Mouse (Mus musculus) c-Kit-negative CD71-positive TER-119-positive erythroid progenitor cells, embryonic 14.5 days (primary cell): Measurements from ENCODE around the gene Dscam.

Experiments used
- DNase-seq: peaks from one replicate; pipeline ENCODE4 v3.0.0-alpha.2; 2013; ENCODE audit warnings: low read depth, low spot score

Gene Dscam

GRCm38 (mm10) chr16:96722135-96722534, 448.4 kb downstream of the Dscam start:
- DNase-seq: no peak

GRCm38 (mm10) chr16:96721241-96721640, 449.3 kb downstream of the Dscam start:
- DNase-seq: no peak

- no peak for DNase-seq
Measured at GRCm38 (mm10) chr16:96720666-96721065, 449.9 kb downstream of the Dscam start.

GRCm38 (mm10) chr16:96718221-96718620, 452.3 kb downstream of the Dscam start:
- no peak for DNase-seq

- no peak for DNase-seq
Measured at GRCm38 (mm10) chr16:96716633-96717032, 453.9 kb downstream of the Dscam start.

GRCm38 (mm10) chr16:96711935-96712334, 458.6 kb downstream of the Dscam start:
- DNase-seq: no peak

GRCm38 (mm10) chr16:96700551-96700950, 470.0 kb downstream of the Dscam start:
- no peak for DNase-seq

- no peak for DNase-seq
Measured at GRCm38 (mm10) chr16:96695882-96696281, 474.7 kb downstream of the Dscam start.

GRCm38 (mm10) chr16:96691576-96691975, 479.0 kb downstream of the Dscam start:
- DNase-seq: no peak

GRCm38 (mm10) chr16:96690052-96690451, 480.5 kb downstream of the Dscam start:
- DNase-seq: no peak

- no peak for DNase-seq
Measured at GRCm38 (mm10) chr16:96689419-96689818, 481.1 kb downstream of the Dscam start.

GRCm38 (mm10) chr16:96685065-96685464, 485.5 kb downstream of the Dscam start:
- DNase-seq: no peak

GRCm38 (mm10) chr16:96684581-96684980, 486.0 kb downstream of the Dscam start:
- DNase-seq: no peak

GRCm38 (mm10) chr16:96682289-96682972, 488.1 kb downstream of the Dscam start:
- DNase-seq: no peak

GRCm38 (mm10) chr16:96679981-96680380, 490.6 kb downstream of the Dscam start:
- DNase-seq: no peak

GRCm38 (mm10) chr16:96677471-96677870, 493.1 kb downstream of the Dscam start:
- no peak for DNase-seq

GRCm38 (mm10) chr16:96676663-96677062, 493.9 kb downstream of the Dscam start:
- DNase-seq: no peak

GRCm38 (mm10) chr16:96673191-96673847, 497.2 kb downstream of the Dscam start:
- DNase-seq: no peak

- DNase-seq: no peak
Measured at GRCm38 (mm10) chr16:96671603-96672374, 498.8 kb downstream of the Dscam start.

- no peak for DNase-seq
Measured at GRCm38 (mm10) chr16:96669706-96670105, 500.8 kb downstream of the Dscam start.

- DNase-seq: no peak
Measured at GRCm38 (mm10) chr16:96668478-96668877, 502.1 kb downstream of the Dscam start.

- no peak for DNase-seq
Measured at GRCm38 (mm10) chr16:96661073-96661472, 509.5 kb downstream of the Dscam start.

- no peak for DNase-seq
Measured at GRCm38 (mm10) chr16:96659275-96659674, 511.3 kb downstream of the Dscam start.
